Mouse (Mus musculus) C2C12 (cell line): ENCODE data around the gene Gm4871. TPM values are rescaled to one million over a fixed set of nuclear protein-coding genes. Genes with fewer than 3 reads are reported as not detected.
"Not testable (repeated sequence)": the region's sequence is repeated elsewhere in the genome, so short reads cannot be mapped to it uniquely, and the experiment has no call there.

Experiments used
- H3K27me3 ChIP-seq: one replicate; pipeline ENCODE4 v1.6.1; 2011; ENCODE audit not compliant: control insufficient read depth, insufficient read depth, insufficient read length
- H3K36me3 ChIP-seq: one replicate; pipeline ENCODE4 v1.6.1; 2011; ENCODE audit not compliant: control insufficient read depth, insufficient read depth
- H3K4me3 ChIP-seq: one replicate; pipeline ENCODE4 v1.5.1; 2011; ENCODE audit warnings: mild to moderate bottlenecking, control low read depth; ENCODE audit not compliant: poor library complexity, insufficient read depth, severe bottlenecking
- H3K79me2 ChIP-seq: one replicate; pipeline ENCODE4 v1.6.1; 2011; ENCODE audit not compliant: control insufficient read depth, insufficient read depth
- H3K79me3 ChIP-seq: one replicate; pipeline ENCODE4 v1.6.1; 2011; ENCODE audit warnings: low read depth, control low read depth
- H3ac ChIP-seq: one replicate; pipeline ENCODE3; 2011; ENCODE audit warnings: low read depth; ENCODE audit not compliant: control insufficient read depth, insufficient read length
- CEBPB ChIP-seq: IDR thresholded peaks from one replicate; pipeline ENCODE4 v1.6.1; 2011; ENCODE audit warnings: low read depth, mild to moderate bottlenecking, control low read depth, moderate library complexity
- CTCF ChIP-seq: IDR thresholded peaks from one replicate; pipeline ENCODE4 v1.5.1; 2011; ENCODE audit not compliant: control insufficient read depth, insufficient read depth, insufficient read length
- FOSL1 ChIP-seq: IDR thresholded peaks from one replicate; pipeline ENCODE4 v1.8.0; 2011; ENCODE audit warnings: mild to moderate bottlenecking, low read length; ENCODE audit not compliant: poor library complexity, insufficient read depth, severe bottlenecking
- MAX ChIP-seq: IDR thresholded peaks from one replicate; pipeline ENCODE4 v1.6.1; 2011; ENCODE audit warnings: mild to moderate bottlenecking, control low read depth
- MYOD1 ChIP-seq: IDR thresholded peaks from one replicate; pipeline ENCODE4 v1.6.1; 2011; ENCODE audit warnings: low read depth; ENCODE audit not compliant: control insufficient read depth, insufficient read length
- MYOG ChIP-seq: IDR thresholded peaks from one replicate; pipeline ENCODE4 v1.6.1; 2011; ENCODE audit not compliant: control insufficient read depth, insufficient read length; ENCODE audit errors: extremely low read depth
- USF1 ChIP-seq: IDR thresholded peaks from one replicate; pipeline ENCODE4 v1.6.1; 2011; ENCODE audit warnings: low read depth, mild to moderate bottlenecking, control low read depth, moderate library complexity
- polyA plus RNA-seq: library from polyadenylated mRNA; unstranded; fragments of >200 nt; fragmentation: generic; extraction: Trizol; gene quantifications from one replicate; pipeline ENCODE4 v1.2.1, GENCODE M21; 2012; ENCODE audit warnings: missing spikeins

Gene Gm4871
- polyA plus RNA-seq, 1 experiment = not detected

GRCm38 (mm10) chr5:145064765-145065340, 32.3 kb upstream of the Gm4871 start:
- Histone ChIP-seq H3K27me3 (no peaks in the 10 kb centered on the region), H3K4me3 (no peak overlapping the region), H3K36me3 (no peaks in the 10 kb centered on the region), H3K79me2 (no peaks in the 10 kb centered on the region), H3ac (no peak overlapping the region), H3K79me3 (no peaks in the 10 kb centered on the region)
- TF ChIP-seq CEBPB = no peak
- no peak for TF ChIP-seq USF1
- no peak for TF ChIP-seq MAX
- TF ChIP-seq CTCF = no peak
- no peak for TF ChIP-seq MYOG
- no peak for TF ChIP-seq FOSL1
- TF ChIP-seq MYOD1 = no peak

GRCm38 (mm10) chr5:145059524-145059923, 27.0 kb upstream of the Gm4871 start:
- no peaks in the 10 kb centered on the region for H3K27me3 ChIP-seq
- TF ChIP-seq MYOD1 = no peak
- no peak for TF ChIP-seq MYOG
- TF ChIP-seq FOSL1 = no peak
- TF ChIP-seq USF1 = no peak
- no peak for TF ChIP-seq CTCF
- H3K79me2 ChIP-seq = no peaks in the 10 kb centered on the region
- no peaks in the 10 kb centered on the region for H3K79me3 ChIP-seq
- H3ac ChIP-seq = no peak overlapping the region
- H3K4me3 ChIP-seq = no peak overlapping the region
- H3K36me3 ChIP-seq = no peaks in the 10 kb centered on the region

- TF ChIP-seq MAX (no peak), CEBPB (no peak), FOSL1 (no peak), MYOG (no peak), MYOD1 (no peak), USF1 (no peak), CTCF (no peak)
- Histone ChIP-seq H3K27me3 (no peaks in the 10 kb centered on the region), H3K79me2 (no peaks in the 10 kb centered on the region), H3K36me3 (no peaks in the 10 kb centered on the region), H3K79me3 (no peaks in the 10 kb centered on the region), H3ac (no peak overlapping the region), H3K4me3 (no peak overlapping the region)
Measured at GRCm38 (mm10) chr5:145058722-145059121, 26.2 kb upstream of the Gm4871 start.

GRCm38 (mm10) chr5:145057907-145058306, 25.4 kb upstream of the Gm4871 start:
- Histone ChIP-seq H3K4me3 (no peak overlapping the region), H3K36me3 (no peaks in the 10 kb centered on the region), H3K27me3 (no peaks in the 10 kb centered on the region), H3K79me3 (no peaks in the 10 kb centered on the region), H3ac (no peak overlapping the region), H3K79me2 (no peaks in the 10 kb centered on the region)
- TF ChIP-seq MYOD1 = no peak
- TF ChIP-seq MYOG = no peak
- TF ChIP-seq CTCF = no peak

GRCm38 (mm10) chr5:145054187-145054586, 21.6 kb upstream of the Gm4871 start:
- not testable (repeated sequence) for H3K27me3 ChIP-seq, H3K36me3 ChIP-seq, H3K4me3 ChIP-seq, H3ac ChIP-seq, H3K79me2 ChIP-seq, H3K79me3 ChIP-seq

- not testable (repeated sequence) for H3K4me3 ChIP-seq, H3ac ChIP-seq, H3K27me3 ChIP-seq, H3K36me3 ChIP-seq, H3K79me3 ChIP-seq, H3K79me2 ChIP-seq
Measured at GRCm38 (mm10) chr5:145042690-145043089, 10.1 kb upstream of the Gm4871 start, which contains the start of gene 1700018F24Rik. TSS of gene 1700018F24Rik (plus strand) at chr5:145042990.
